Mouse (Mus musculus): ENCODE data around the gene Bace2. TPM values are rescaled to one million over a fixed set of nuclear protein-coding genes. Genes with fewer than 3 reads are reported as not detected.

Gene Bace2
- polyA plus RNA-seq, 1 experiment, result 5.9 TPM

DNA sequence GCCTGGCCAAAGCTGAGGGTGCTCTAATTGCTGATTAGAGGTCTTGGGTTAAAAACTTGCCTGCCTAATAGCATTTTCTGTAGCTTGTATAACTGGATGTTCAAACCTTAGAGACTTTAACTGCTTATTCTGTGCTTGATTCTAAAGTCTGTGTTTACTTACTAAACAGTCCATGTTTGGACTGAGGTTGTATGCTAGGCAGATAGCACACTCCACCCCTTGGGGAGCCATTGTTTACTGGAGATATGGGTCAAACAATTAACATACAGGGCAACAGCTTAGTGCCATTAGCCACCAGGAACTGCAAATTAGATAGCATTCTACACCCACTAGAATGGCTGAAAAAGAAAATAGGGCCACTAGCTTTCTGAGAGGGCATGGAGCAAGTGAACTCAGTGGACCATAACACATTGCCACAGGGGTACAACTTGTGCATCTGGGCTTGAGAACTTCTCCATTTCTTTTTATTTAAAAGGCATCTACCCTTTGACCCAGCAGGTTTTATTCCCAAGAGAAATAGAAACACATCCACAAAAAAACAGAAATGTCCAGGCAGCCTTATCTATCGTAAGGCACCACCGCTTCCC, 41.5 kb downstream of the Bace2 start:
- DNase-seq (ENCODE audit: low read depth, low spot score), result peak; percentile 29
- 75% methylated on average over 2 of the region's 2 CpGs for WGBS

- peak; percentile 44 for DNase-seq (ENCODE audit: low read depth, low spot score)
- WGBS, result 55% methylated on average over 4 of the region's 4 CpGs
Measured at GRCm38 (mm10) chr16:97399991-97400390, 43.4 kb downstream of the Bace2 start.

DNA sequence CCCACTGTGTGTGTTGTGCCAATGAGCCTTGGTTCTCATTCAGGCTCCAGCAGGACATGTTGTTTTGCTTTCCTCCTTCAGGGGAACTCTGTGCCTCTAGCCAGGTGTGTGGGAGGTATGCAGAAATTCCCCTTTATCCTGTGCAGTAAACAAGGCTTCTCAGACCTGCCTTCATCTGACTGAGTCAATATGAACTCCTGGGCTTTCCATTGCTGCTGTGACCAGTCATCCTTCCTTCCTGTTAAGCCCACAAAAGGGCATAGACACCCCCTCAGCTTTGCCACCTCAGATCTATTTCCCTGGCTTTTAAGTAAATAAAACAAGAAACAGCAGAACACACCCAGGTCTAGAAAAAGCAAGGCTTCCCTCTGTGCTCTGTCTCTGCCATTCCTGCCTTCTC, 45.2 kb downstream of the Bace2 start:
- no peak for DNase-seq (ENCODE audit: low read depth, low spot score)

DNA sequence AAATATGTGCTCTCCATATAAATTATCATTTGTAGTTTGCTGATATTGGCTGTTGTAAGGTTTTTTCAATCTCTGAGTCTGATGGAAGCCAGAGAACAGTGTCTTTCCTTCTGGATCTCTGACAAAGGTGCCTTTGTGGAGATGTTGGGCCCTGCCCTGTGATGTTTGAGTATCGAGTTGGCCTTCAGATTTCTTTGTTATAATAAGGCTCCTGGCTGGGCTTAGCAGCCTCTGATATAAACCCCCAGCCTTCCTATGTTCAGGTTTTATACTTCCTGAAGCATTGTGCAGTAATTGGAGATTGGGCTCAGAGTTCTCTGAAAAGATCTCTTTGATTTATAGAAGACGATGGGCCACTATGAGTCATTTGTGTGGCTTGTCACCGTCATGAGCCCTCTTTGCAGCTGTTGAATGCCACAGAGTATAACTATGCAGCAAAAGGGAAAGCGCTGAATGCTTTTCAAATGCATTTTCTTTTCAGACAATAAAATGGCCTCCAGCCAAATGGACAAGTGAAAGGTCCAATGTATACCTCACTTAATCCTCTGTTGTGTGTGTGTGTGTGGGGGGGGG, 45.8 kb downstream of the Bace2 start:
- 21% methylated on average over 4 of the region's 4 CpGs for WGBS
- DNase-seq (ENCODE audit: low read depth, low spot score), result no peak

- DNase-seq (ENCODE audit: low read depth, low spot score), result no peak
- 98% methylated on average over 5 of the region's 5 CpGs for WGBS
Measured at GRCm38 (mm10) chr16:97405476-97406012, 49.0 kb downstream of the Bace2 start.

GRCm38 (mm10) chr16:97417896-97418542, 61.5 kb downstream of the Bace2 start:
- no peak for DNase-seq (ENCODE audit: low read depth, low spot score)
- 11% methylated on average over 4 of the region's 4 CpGs for WGBS

- DNase-seq (ENCODE audit: low read depth, low spot score), result no peak
- WGBS, result 89% methylated on average over 6 of the region's 6 CpGs
Measured at GRCm38 (mm10) chr16:97418749-97419453, 62.4 kb downstream of the Bace2 start.

- no peak for DNase-seq (ENCODE audit: low read depth, low spot score)
Measured at GRCm38 (mm10) chr16:97421671-97422070, 65.1 kb downstream of the Bace2 start.

GRCm38 (mm10) chr16:97423627-97424026, 67.1 kb downstream of the Bace2 start:
- DNase-seq (ENCODE audit: low read depth, low spot score), result no peak
- 68% methylated on average over 1 of the region's 1 CpGs for WGBS

More at GRCm38 (mm10) chr16:97421671-97422070, 65.1 kb downstream of the Bace2 start:
- WGBS, result 89% methylated on average over 6 of the region's 6 CpGs

- 89% methylated on average over 3 of the region's 3 CpGs for WGBS
- no peak for DNase-seq (ENCODE audit: low read depth, low spot score)
Measured at GRCm38 (mm10) chr16:97428026-97428425, 71.5 kb downstream of the Bace2 start.

DNA sequence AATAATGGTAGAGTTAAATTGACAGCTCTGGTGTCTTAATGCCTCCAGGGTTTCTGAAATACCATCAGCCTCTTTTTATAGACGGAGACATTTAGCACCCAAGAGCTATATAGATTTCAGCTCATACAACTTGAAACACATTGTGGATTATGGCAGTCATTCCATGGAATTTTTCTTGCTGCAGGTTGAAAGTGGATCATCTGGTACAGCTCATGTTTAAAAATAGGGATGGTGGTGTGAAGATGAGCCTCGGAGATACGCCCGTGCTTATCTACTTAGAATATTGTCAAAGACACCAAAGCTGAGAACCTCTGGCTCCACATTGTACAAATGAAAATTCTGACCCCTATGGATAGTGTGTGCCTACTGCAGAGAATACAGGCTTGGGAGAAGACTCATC, 73.5 kb downstream of the Bace2 start:
- 97% methylated on average over 4 of the region's 4 CpGs for WGBS
- no peak for DNase-seq (ENCODE audit: low read depth, low spot score)

DNA sequence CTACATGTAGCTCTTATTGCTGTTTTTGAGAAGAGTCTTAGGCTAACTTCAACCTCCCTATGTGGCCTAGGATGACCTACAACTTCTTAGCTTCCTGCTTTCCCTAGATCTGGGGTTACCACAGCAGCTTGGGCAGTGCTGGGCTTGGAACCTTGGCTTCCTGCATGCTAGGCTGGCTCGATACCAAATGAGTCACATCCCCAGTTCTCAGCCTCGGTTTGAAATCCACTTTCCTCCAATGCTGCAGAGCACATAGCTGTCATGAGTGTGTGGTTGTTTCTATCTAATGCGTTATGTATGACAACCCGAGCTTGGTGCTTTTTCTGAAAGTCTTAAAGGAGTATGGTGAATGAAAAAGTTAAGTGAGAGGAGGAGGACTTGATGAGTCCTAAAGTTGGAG, 74.8 kb downstream of the Bace2 start:
- DNase-seq (ENCODE audit: low read depth, low spot score), result no peak
- 49% methylated on average over 4 of the region's 4 CpGs for WGBS

GRCm38 (mm10) chr16:97434206-97434605, 77.7 kb downstream of the Bace2 start:
- no peak for DNase-seq (ENCODE audit: low read depth, low spot score)
- WGBS, result 74% methylated on average over 2 of the region's 2 CpGs

DNA sequence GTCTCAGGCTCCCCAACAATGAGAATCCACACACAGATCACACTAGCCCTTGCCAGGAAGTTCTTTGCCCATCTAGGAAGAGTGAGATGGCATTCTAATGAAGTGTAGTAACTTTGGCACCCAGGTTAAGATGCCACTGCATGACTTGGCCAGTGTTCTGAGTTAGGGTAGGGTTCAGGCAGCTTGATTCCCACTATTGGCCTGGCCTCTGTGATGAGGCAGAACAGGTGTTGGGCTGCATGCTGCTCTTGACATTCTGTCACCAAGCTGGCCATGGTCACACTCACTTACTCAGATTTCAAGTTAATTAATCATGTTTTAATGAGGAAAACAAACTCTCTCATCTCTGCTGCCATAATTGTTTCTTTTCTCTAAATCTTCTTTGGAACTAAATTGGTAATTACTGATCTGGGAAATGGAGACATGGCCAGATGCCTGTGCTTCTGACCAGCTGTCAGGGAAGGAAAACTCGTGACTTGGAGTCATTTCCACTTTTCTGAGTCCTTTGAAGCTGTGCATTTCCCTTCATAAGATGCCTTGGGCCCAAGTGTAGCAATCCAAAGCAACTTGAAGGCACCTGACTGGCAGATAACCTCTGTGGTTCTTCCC, 81.0 kb downstream of the Bace2 start:
- WGBS, result 63% methylated on average over 1 of the region's 1 CpGs
- DNase-seq (ENCODE audit: low read depth, low spot score), result no peak

DNA sequence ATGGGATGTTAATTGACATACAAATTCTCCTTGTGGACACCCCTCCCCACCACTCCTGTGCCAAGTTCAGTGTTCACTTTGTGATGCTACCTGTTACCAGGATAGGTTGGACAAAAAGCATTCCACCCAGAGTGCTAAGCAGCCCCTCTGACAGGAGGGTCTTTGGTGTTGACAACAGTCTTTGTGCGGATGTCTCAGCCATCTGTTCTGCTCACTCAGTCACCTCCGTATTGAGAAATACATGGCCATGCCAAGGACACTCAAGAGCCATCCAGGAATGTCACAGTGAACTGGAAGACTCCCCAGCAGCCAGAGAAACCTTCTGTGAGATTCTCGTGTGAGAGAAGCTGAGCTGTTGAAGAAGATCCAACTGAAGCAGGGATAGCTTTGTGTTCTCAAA, 81.6 kb downstream of the Bace2 start:
- DNase-seq (ENCODE audit: low read depth, low spot score), result no peak
- WGBS, result 89% methylated on average over 3 of the region's 3 CpGs

DNA sequence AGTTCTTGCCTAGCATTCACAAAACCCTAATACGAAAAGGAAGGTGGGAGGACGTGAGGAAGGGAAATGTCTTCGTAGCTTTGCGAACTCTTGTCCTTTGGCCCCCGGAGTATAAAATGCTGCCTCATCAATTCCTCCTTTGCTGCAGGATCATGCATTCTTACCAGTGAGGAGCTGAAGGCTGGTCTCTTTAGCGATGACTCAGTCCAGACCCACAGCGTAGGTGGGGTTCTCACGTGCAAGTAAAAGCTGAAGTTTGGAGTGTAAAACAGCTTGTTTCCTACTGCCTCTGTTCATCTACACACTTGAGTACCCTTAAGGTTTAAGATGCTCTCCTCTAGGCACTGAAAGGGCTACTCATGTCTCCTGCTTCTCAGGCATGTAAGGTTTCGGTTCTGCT, 85.4 kb downstream of the Bace2 start:
- 70% methylated on average over 9 of the region's 9 CpGs for WGBS
- no peak for DNase-seq (ENCODE audit: low read depth, low spot score)

DNA sequence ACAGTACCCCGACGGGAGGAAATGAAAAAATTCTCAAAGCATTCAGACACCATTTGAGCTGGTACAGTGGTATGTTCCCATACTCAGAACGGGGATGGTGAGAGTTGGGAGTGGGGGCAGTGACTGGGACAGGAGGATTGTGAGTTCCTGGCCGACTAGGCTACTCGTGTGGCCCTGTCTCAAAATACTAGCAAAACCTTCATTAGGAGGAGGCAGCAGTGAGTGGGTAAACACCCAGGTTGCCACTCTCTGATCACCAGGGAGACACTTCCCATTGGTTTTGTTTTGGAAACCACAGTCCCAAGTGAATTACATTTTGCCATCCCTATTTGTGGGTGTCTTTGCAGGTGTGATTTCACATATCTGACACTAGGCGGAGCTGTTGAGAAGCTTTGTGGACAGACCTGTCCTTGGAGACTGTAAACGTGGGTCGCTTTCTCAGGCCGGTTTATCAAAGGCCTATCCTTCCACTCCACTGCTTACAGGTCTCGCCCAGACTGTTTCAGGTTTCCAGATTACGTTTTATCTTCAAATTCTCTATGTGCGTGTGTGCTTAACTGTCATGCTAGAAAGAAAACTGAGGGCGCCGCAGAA, 87.2 kb downstream of the Bace2 start:
- 45% methylated on average over 14 of the region's 14 CpGs for WGBS
- DNase-seq (ENCODE audit: low read depth, low spot score), result peak; percentile 60

DNA sequence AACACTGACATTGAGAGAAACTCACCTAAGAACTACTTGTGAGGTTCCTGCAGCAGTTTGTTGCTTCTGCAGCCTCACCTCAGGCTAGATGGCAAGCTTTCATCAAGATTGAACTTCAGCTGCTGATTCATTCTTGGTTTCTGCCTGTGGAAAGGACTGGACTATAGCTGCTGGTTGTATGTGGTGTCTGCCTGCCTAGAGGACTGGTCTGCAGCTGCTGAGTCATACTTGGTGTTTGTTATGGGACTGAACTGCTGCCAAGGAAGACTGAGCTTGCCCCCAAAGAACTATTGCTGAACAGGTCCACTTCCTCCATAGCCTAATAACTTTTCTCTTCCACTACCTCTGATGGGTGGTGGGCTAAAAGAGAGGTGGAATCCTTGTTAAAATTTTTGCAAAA, 90.8 kb downstream of the Bace2 start:
- no peak for DNase-seq (ENCODE audit: low read depth, low spot score)

DNA sequence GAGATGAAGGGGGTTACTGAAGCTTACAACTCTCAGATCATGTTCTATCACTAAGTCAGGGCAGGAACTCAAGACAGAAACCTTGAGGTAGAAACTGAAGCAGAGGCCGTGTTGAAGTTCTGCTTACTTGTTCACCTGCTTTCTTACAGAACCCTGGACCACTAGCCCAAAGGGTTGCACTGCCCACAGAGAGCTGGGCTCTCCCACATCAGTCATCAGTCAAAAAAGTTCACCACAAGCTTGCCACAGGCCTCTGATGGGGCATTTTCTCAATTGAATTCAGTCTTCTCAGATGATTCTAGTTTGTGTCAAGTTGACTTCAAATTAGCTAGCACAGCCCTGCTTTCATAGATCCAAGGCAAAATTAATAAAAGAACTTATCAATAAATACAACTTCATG, 103.3 kb downstream of the Bace2 start:
- no peak for DNase-seq (ENCODE audit: low read depth, low spot score)
- WGBS, result 64% methylated on average over 1 of the region's 1 CpGs

- DNase-seq (ENCODE audit: low read depth, low spot score), result no peak
- 74% methylated on average over 2 of the region's 2 CpGs for WGBS
Measured at GRCm38 (mm10) chr16:97461271-97461670, 104.7 kb downstream of the Bace2 start.

Data from large intestine, adult 2 months (tissue).